ENCODE assay signal across 19 mouse cellular contexts in genomic region chr12:8336601-8337285, GRCm38 (mm10). TPM values are rescaled to one million over a fixed set of nuclear protein-coding genes. Genes with fewer than 3 reads are reported as not detected.
"Had no signal": no experiment of that assay in that cellular context is flagged by ENCODE, and none has a peak within 500 bp of the region (broad histone marks: within the 10 kb centered on the region; RNA-seq: fewer than 3 reads in every experiment).

No protein-coding gene starts in this region.

- H3K4me1 ChIP-seq: limb, embryonic 12.5 days; liver, embryonic 15.5 days had no signal

- H3K4me2 ChIP-seq: limb, embryonic 12.5 days; liver, embryonic 11.5 days; liver, embryonic 15.5 days; midbrain, embryonic 11.5 days; midbrain, embryonic 15.5 days; neural tube, embryonic 13.5 days had no signal

- H3K36me3 ChIP-seq: liver, embryonic 15.5 days; midbrain, embryonic 15.5 days had no signal

- H3K4me3 ChIP-seq: limb, embryonic 12.5 days; liver, embryonic 15.5 days; midbrain, embryonic 15.5 days; neural tube, embryonic 13.5 days had no signal

- H3K9ac ChIP-seq: limb, embryonic 12.5 days; liver, embryonic 15.5 days; midbrain, embryonic 15.5 days; neural tube, embryonic 13.5 days had no signal

- H3K27me3 ChIP-seq: limb, embryonic 12.5 days; liver, embryonic 15.5 days; midbrain, embryonic 15.5 days; neural tube, embryonic 13.5 days had no signal

- ATAC-seq: midbrain, embryonic 15.5 days had no signal

- H3K9me3 ChIP-seq: limb, embryonic 12.5 days; liver, embryonic 15.5 days; midbrain, embryonic 15.5 days; neural tube, embryonic 13.5 days had no signal

- H3K27ac ChIP-seq: kidney, postnatal 0 days; limb, embryonic 12.5 days; liver, embryonic 15.5 days; midbrain, embryonic 15.5 days; neural tube, embryonic 13.5 days had no signal

- DNase-seq: kidney, adult 18-20 months; kidney, postnatal 4 days; lung, adult 2 months; retina, postnatal 1 day; right cerebral cortex, postnatal 4 days; spleen, adult 18-20 months; thymus, adult 2 months; thymus, postnatal 25 days had no signal

RNA-seq across cellular contexts. Expression of gene Gdf7, which starts 35.0 kb away (rescaled TPM):
- total RNA-seq: layer of hippocampus, postnatal 25 days; megakaryocyte, adult 5-6 weeks had no signal
- polyA plus RNA-seq: liver, embryonic 11.5 days; liver, embryonic 15.5 days; stomach, embryonic 14.5 days; urinary bladder, adult 2 months had no signal
